Mouse (Mus musculus): ENCODE results near the gene Ifng. TPM values are rescaled to one million over a fixed set of nuclear protein-coding genes. Genes with fewer than 3 reads are reported as not detected.
"Not testable (repeated sequence)": the region's sequence is repeated elsewhere in the genome, so short reads cannot be mapped to it uniquely, and the experiment has no call there.

The Ifng gene
- polyA plus RNA-seq, 1 experiment from 2014 or later = not detected

- Histone ChIP-seq H3K4me1 (replicated peaks; ENCODE audit: control insufficient read depth, insufficient read depth) (no peaks in the 10 kb centered on the region), H3K27me3 (ENCODE audit: control insufficient read depth, insufficient read depth, low read length) (no peaks in the 10 kb centered on the region), H3K4me3 (ENCODE audit: low read depth, low read length) (no peak overlapping the region), H3K9ac (ENCODE audit: low read length) (no peak overlapping the region), H3K4me2 (replicated peaks; ENCODE audit: low read depth) (no peak overlapping the region), H3K36me3 (ENCODE audit: control insufficient read depth, insufficient read depth, low read length) (no peaks in the 10 kb centered on the region), H3K27ac (replicated peaks) (no peak overlapping the region), H3K9me3 (ENCODE audit: control insufficient read depth, low read length) (no peaks in the 10 kb centered on the region)
- ATAC-seq (ENCODE audit: low FRiP score, low TSS enrichment) (no peak), DNase-seq (ENCODE audit: low spot score) (no peak)
- whole genome bisulfite sequencing = 39% methylated on average over 13 of the region's 13 CpGs
- TF ChIP-seq EP300 (optimal IDR thresholded peaks at IDR 0.05) = no peak
These were observed 29.6 kb downstream of the Ifng start for GRCm38 (mm10) chr10:118470296-118470957.

- H3K4me2 ChIP-seq (replicated peaks; ENCODE audit: low read depth) = not testable (repeated sequence)
These were observed 32.0 kb downstream of the Ifng start for GRCm38 (mm10) chr10:118472846-118473245.

GRCm38 (mm10) chr10:118476696-118477095 lies 35.9 kb downstream of the Ifng start:
- no peak for ATAC-seq (ENCODE audit: low FRiP score, low TSS enrichment)
- WGBS = 80% methylated on average over 2 of the region's 2 CpGs
- no peak for DNase-seq (ENCODE audit: low spot score)
- no peaks in the 10 kb centered on the region for H3K4me1 ChIP-seq (replicated peaks; ENCODE audit: control insufficient read depth, insufficient read depth)
- no peak overlapping the region for H3K4me2 ChIP-seq (replicated peaks; ENCODE audit: low read depth)
- H3K27ac ChIP-seq (replicated peaks) = no peak overlapping the region
- H3K9me3 ChIP-seq (ENCODE audit: control insufficient read depth, low read length) = no peaks in the 10 kb centered on the region
- H3K36me3 ChIP-seq (ENCODE audit: control insufficient read depth, insufficient read depth, low read length) = no peaks in the 10 kb centered on the region
- no peak overlapping the region for H3K9ac ChIP-seq (ENCODE audit: low read length)
- H3K4me3 ChIP-seq (ENCODE audit: low read depth, low read length) = no peak overlapping the region
- H3K27me3 ChIP-seq (ENCODE audit: control insufficient read depth, insufficient read depth, low read length) = no peaks in the 10 kb centered on the region
- TF ChIP-seq CTCF (IDR thresholded peaks at IDR 0.05; ENCODE audit: low read depth) = no peak

More at GRCm38 (mm10) chr10:118472846-118473245, 32.0 kb downstream of the Ifng start:
- not testable (repeated sequence) for H3K4me3 ChIP-seq (ENCODE audit: low read depth, low read length); H3K27me3 ChIP-seq (ENCODE audit: control insufficient read depth, insufficient read depth, low read length); DNase-seq (ENCODE audit: low spot score); H3K27ac ChIP-seq (replicated peaks); H3K36me3 ChIP-seq (ENCODE audit: control insufficient read depth, insufficient read depth, low read length); H3K4me1 ChIP-seq (replicated peaks; ENCODE audit: control insufficient read depth, insufficient read depth); H3K9me3 ChIP-seq (ENCODE audit: control insufficient read depth, low read length); ATAC-seq (ENCODE audit: low FRiP score, low TSS enrichment); H3K9ac ChIP-seq (ENCODE audit: low read length)
- WGBS = 50% methylated on average over 1 of the region's 1 CpGs

GRCm38 (mm10) chr10:118477297-118477696 lies 36.5 kb downstream of the Ifng start:
- no peak overlapping the region for H3K4me2 ChIP-seq (replicated peaks; ENCODE audit: low read depth)
- H3K4me3 ChIP-seq (ENCODE audit: low read depth, low read length) = no peak overlapping the region
- no peaks in the 10 kb centered on the region for H3K27me3 ChIP-seq (ENCODE audit: control insufficient read depth, insufficient read depth, low read length)
- ATAC-seq (ENCODE audit: low FRiP score, low TSS enrichment) = no peak
- H3K9ac ChIP-seq (ENCODE audit: low read length) = no peak overlapping the region
- H3K4me1 ChIP-seq (replicated peaks; ENCODE audit: control insufficient read depth, insufficient read depth) = no peaks in the 10 kb centered on the region
- H3K9me3 ChIP-seq (ENCODE audit: control insufficient read depth, low read length) = no peaks in the 10 kb centered on the region
- DNase-seq (ENCODE audit: low spot score) = no peak
- WGBS = 72% methylated on average over 2 of the region's 2 CpGs
- no peak for TF ChIP-seq CTCF (IDR thresholded peaks at IDR 0.05; ENCODE audit: low read depth)
- no peak for TF ChIP-seq EP300 (optimal IDR thresholded peaks at IDR 0.05)
- no peaks in the 10 kb centered on the region for H3K36me3 ChIP-seq (ENCODE audit: control insufficient read depth, insufficient read depth, low read length)
- H3K27ac ChIP-seq (replicated peaks) = no peak overlapping the region

GRCm38 (mm10) chr10:118479244-118479643 lies 38.4 kb downstream of the Ifng start:
- Histone ChIP-seq H3K4me2 (replicated peaks; ENCODE audit: low read depth) (no peak overlapping the region), H3K4me3 (ENCODE audit: low read depth, low read length) (no peak overlapping the region), H3K36me3 (ENCODE audit: control insufficient read depth, insufficient read depth, low read length) (no peaks in the 10 kb centered on the region), H3K9ac (ENCODE audit: low read length) (no peak overlapping the region), H3K4me1 (replicated peaks; ENCODE audit: control insufficient read depth, insufficient read depth) (no peaks in the 10 kb centered on the region), H3K27me3 (ENCODE audit: control insufficient read depth, insufficient read depth, low read length) (no peaks in the 10 kb centered on the region), H3K9me3 (ENCODE audit: control insufficient read depth, low read length) (no peaks in the 10 kb centered on the region), H3K27ac (replicated peaks) (no peak overlapping the region)
- no peak for ATAC-seq (ENCODE audit: low FRiP score, low TSS enrichment)
- DNase-seq (ENCODE audit: low spot score) = no peak
- WGBS = 82% methylated on average over 4 of the region's 4 CpGs
- TF ChIP-seq EP300 (optimal IDR thresholded peaks at IDR 0.05) (no peak), CTCF (IDR thresholded peaks at IDR 0.05; ENCODE audit: low read depth) (no peak)

GRCm38 (mm10) chr10:118480118-118480517 lies 39.3 kb downstream of the Ifng start:
- no peak for ATAC-seq (ENCODE audit: low FRiP score, low TSS enrichment)
- no peak overlapping the region for H3K4me3 ChIP-seq (ENCODE audit: low read depth, low read length)
- H3K27ac ChIP-seq (replicated peaks) = no peak overlapping the region
- H3K36me3 ChIP-seq (ENCODE audit: control insufficient read depth, insufficient read depth, low read length) = no peaks in the 10 kb centered on the region
- no peak for DNase-seq (ENCODE audit: low spot score)
- TF ChIP-seq EP300 (optimal IDR thresholded peaks at IDR 0.05) (no peak), CTCF (IDR thresholded peaks at IDR 0.05; ENCODE audit: low read depth) (no peak)
- no peaks in the 10 kb centered on the region for H3K27me3 ChIP-seq (ENCODE audit: control insufficient read depth, insufficient read depth, low read length)
- H3K9me3 ChIP-seq (ENCODE audit: control insufficient read depth, low read length) = no peaks in the 10 kb centered on the region
- H3K4me2 ChIP-seq (replicated peaks; ENCODE audit: low read depth) = no peak overlapping the region
- 97% methylated on average over 5 of the region's 5 CpGs for WGBS
- H3K9ac ChIP-seq (ENCODE audit: low read length) = no peak overlapping the region
- no peaks in the 10 kb centered on the region for H3K4me1 ChIP-seq (replicated peaks; ENCODE audit: control insufficient read depth, insufficient read depth)

Measured in stomach, postnatal 0 days (tissue).